Mouse (Mus musculus) lung, postnatal 0 days (tissue): ENCODE measurements at regions not wholly inside any gene's neighbourhood (a gene's known extent, or its start where the extent isn't known, plus 50 kb on each side); places are given as distances from the start of the nearest gene placed in this dataset. TPM values are rescaled to one million over a fixed set of nuclear protein-coding genes. Genes with fewer than 3 reads are reported as not detected.

ENCODE experiments used
- ATAC-seq: fragments of 200-750 bp; cut with Nextera tagmentation; 2 replicates; pipeline ENCODE4 v1.8.0; 2017; ENCODE audit warnings: moderate library complexity
- DNase-seq: peaks from one replicate; pipeline ENCODE4 v3.0.0-alpha.2; 2016; ENCODE audit warnings: low spot score
- H3K27ac ChIP-seq: fragments of 300-500 bp; sonication (generic); 2 replicates; pipeline ENCODE4 v1.5.1; 2014; ENCODE audit warnings: antibody characterized with exemption, mild to moderate bottlenecking, low read length, mixed read lengths
- H3K27me3 ChIP-seq: fragments of 300-500 bp; sonication (generic); replicated peaks from 2 replicates; pipeline ENCODE4 v1.6.1; 2014; ENCODE audit warnings: low read length, mixed read lengths; ENCODE audit not compliant: insufficient read depth
- H3K36me3 ChIP-seq: fragments of 300-500 bp; sonication (generic); 2 replicates; pipeline ENCODE4 v1.6.1; 2014; ENCODE audit warnings: low read length, mixed read lengths; ENCODE audit not compliant: insufficient read depth
- H3K4me1 ChIP-seq: fragments of 300-500 bp; sonication (generic); 2 replicates; pipeline ENCODE4 v1.6.1; 2014; ENCODE audit warnings: antibody characterized with exemption, low read depth, low read length, mixed read lengths; ENCODE audit not compliant: insufficient read depth
- H3K4me2 ChIP-seq: fragments of 300-500 bp; sonication (generic); replicated peaks from 2 replicates; pipeline ENCODE4 v1.6.1; 2014; ENCODE audit warnings: low read depth, mild to moderate bottlenecking, low read length, moderate library complexity, mixed read lengths
- H3K4me3 ChIP-seq: fragments of 300-500 bp; sonication (generic); 2 replicates; pipeline ENCODE4 v1.5.1; 2014; ENCODE audit warnings: low read depth, low read length
- H3K9ac ChIP-seq: fragments of 300-500 bp; sonication (generic); replicated peaks from 2 replicates; pipeline ENCODE4 v1.6.1; 2014; ENCODE audit warnings: low read depth, mild to moderate bottlenecking
- H3K9me3 ChIP-seq: fragments of 300-500 bp; sonication (generic); 2 replicates; pipeline ENCODE4 v1.6.1; 2016; ENCODE audit warnings: low read length, mixed read lengths
- CTCF ChIP-seq: IDR thresholded peaks from 2 replicates; pipeline ENCODE4 v1.5.1; 2016; ENCODE audit warnings: antibody characterized with exemption, mild to moderate bottlenecking
- EP300 ChIP-seq: IDR thresholded peaks from 2 replicates; pipeline ENCODE4 v1.6.1; 2016; ENCODE audit warnings: antibody characterized with exemption, mild to moderate bottlenecking, control low read depth
- WGBS: fragments of 180-500 bp; shearing (Covaris S2); extraction: QIAGEN DNeasy Blood & Tissue Kit; methylation state at CpG from one replicate; pipeline ENCODE4 v1.1.7; 2014; 5-methylcytosine and 5-hydroxymethylcytosine counted together
- microRNA-seq: library from miRNA; unstranded; fragments of <30 nt; microRNA quantifications from one replicate; pipeline ENCODE4, GENCODE M21; 2016

- H3K4me3 ChIP-seq: no peak overlapping the region
- H3K4me2 ChIP-seq: no peak overlapping the region
- H3K27me3 ChIP-seq: no peaks in the 10 kb centered on the region
- no peak overlapping the region for H3K9ac ChIP-seq
- no peak for TF ChIP-seq CTCF
- peak; percentile 64; the same call in 1 of the 2 replicates for TF ChIP-seq EP300
- DNase-seq (peak; percentile 74), ATAC-seq (peak; percentile 85)
- H3K36me3 ChIP-seq: no peaks in the 10 kb centered on the region
- no peaks in the 10 kb centered on the region for H3K4me1 ChIP-seq
- H3K27ac ChIP-seq: no peak overlapping the region
- H3K9me3 ChIP-seq: no peaks in the 10 kb centered on the region
- WGBS: 48% methylated on average over 3 of the region's 3 CpGs
Measured at GRCm38 (mm10) chr12:35207605-35208004, 160.6 kb downstream of the Snx13 start.

GRCm38 (mm10) chr12:35203398-35203797 lies 156.4 kb downstream of the Snx13 start:
- Histone ChIP-seq H3K36me3 (no peaks in the 10 kb centered on the region), H3K9ac (no peak overlapping the region), H3K27ac (no peak overlapping the region), H3K9me3 (no peaks in the 10 kb centered on the region), H3K4me1 (no peaks in the 10 kb centered on the region), H3K4me3 (no peak overlapping the region), H3K27me3 (no peaks in the 10 kb centered on the region), H3K4me2 (no peak overlapping the region)
- DNase-seq (no peak), ATAC-seq (no peak)
- WGBS: 59% methylated on average over 1 of the region's 1 CpGs
- TF ChIP-seq EP300 (no peak), CTCF (no peak)

GRCm38 (mm10) chr12:35200110-35200509 lies 153.1 kb downstream of the Snx13 start:
- no peaks in the 10 kb centered on the region for H3K4me1 ChIP-seq

More at GRCm38 (mm10) chr12:35200110-35200509, 153.1 kb downstream of the Snx13 start:
- 80% methylated on average over 5 of the region's 5 CpGs for WGBS
- no peaks in the 10 kb centered on the region for H3K27me3 ChIP-seq
- H3K9ac ChIP-seq: no peak overlapping the region
- no peaks in the 10 kb centered on the region for H3K36me3 ChIP-seq
- H3K4me2 ChIP-seq: no peak overlapping the region
- no peak overlapping the region for H3K27ac ChIP-seq
- H3K4me3 ChIP-seq: no peak overlapping the region
- TF ChIP-seq EP300 (no peak), CTCF (no peak)
- ATAC-seq (no peak), DNase-seq (no peak)
- no peaks in the 10 kb centered on the region for H3K9me3 ChIP-seq

Small RNA genes in the stretch of these regions (microRNA-seq; reads per million reads assigned to microRNA genes)
- not detected for gene Gm44396
